Mouse (Mus musculus) cerebellum, adult (tissue): ENCODE data around the gene Taf4.

Experiments
- ATAC-seq: cut with Nextera tagmentation; 2 replicates; pipeline ENCODE4 v1.9.2; 2017; ENCODE audit warnings: mild to moderate bottlenecking, moderate library complexity, mixed read lengths; ENCODE audit not compliant: insufficient number of reproducible peaks, low FRiP score, low TSS enrichment

Gene Taf4

GRCm38 (mm10) chr2:179976628-179977343 is at the start of gene Taf4:
Gene Taf4, minus strand, starts transcription at chr2:179976646.
- peak; percentile 60 for ATAC-seq

GRCm38 (mm10) chr2:180025861-180026200 is 49.4 kb upstream of the Taf4 start:
- no peak for ATAC-seq

- ATAC-seq: peak; percentile 23
Observed at GRCm38 (mm10) chr2:180025135-180025860, 48.9 kb upstream of the Taf4 start.

GRCm38 (mm10) chr2:180024401-180025098 is 48.1 kb upstream of the Taf4 start, which contains the start of gene Lsm14b:
Gene Lsm14b, plus strand, starts transcription at chr2:180024987.
- ATAC-seq: peak; percentile 80

- ATAC-seq: no peak
Observed at GRCm38 (mm10) chr2:180022751-180023150, 46.3 kb upstream of the Taf4 start.

GRCm38 (mm10) chr2:180020919-180021318 is 44.5 kb upstream of the Taf4 start:
- no peak for ATAC-seq

GRCm38 (mm10) chr2:180020091-180020661 is 43.7 kb upstream of the Taf4 start:
- peak; percentile 49 for ATAC-seq

GRCm38 (mm10) chr2:180018573-180018972 is 42.1 kb upstream of the Taf4 start:
- no peak for ATAC-seq

- no peak for ATAC-seq
Observed at GRCm38 (mm10) chr2:180017632-180018031, 41.2 kb upstream of the Taf4 start.

GRCm38 (mm10) chr2:180013686-180014085 is 37.2 kb upstream of the Taf4 start:
- ATAC-seq: no peak

GRCm38 (mm10) chr2:180011370-180011769 is 34.9 kb upstream of the Taf4 start:
- ATAC-seq: no peak

GRCm38 (mm10) chr2:180010686-180011085 is 34.2 kb upstream of the Taf4 start:
- ATAC-seq: no peak

- no peak for ATAC-seq
Observed at GRCm38 (mm10) chr2:180006352-180007017, 30.0 kb upstream of the Taf4 start.

GRCm38 (mm10) chr2:180005656-180006351 is 29.4 kb upstream of the Taf4 start:
- ATAC-seq: no peak

- no peak for ATAC-seq
Observed at GRCm38 (mm10) chr2:180001635-180002034, 25.2 kb upstream of the Taf4 start.

GRCm38 (mm10) chr2:179998431-179998830 is 22.0 kb upstream of the Taf4 start:
- ATAC-seq: no peak

GRCm38 (mm10) chr2:179993071-179993470 is 16.6 kb upstream of the Taf4 start:
- ATAC-seq: no peak

- no peak for ATAC-seq
Observed at GRCm38 (mm10) chr2:179989098-179989497, 12.7 kb upstream of the Taf4 start.

GRCm38 (mm10) chr2:179986437-179987022 is 10.1 kb upstream of the Taf4 start:
- no peak for ATAC-seq
